Mouse (Mus musculus) MEL (cell line): ENCODE results near the gene Dand5. TPM values are rescaled to one million over a fixed set of nuclear protein-coding genes. Genes with fewer than 3 reads are reported as not detected.

Experiments used
- DNase-seq: peaks from one replicate; pipeline ENCODE4 v3.0.0; 2011; ENCODE audit warnings: low read depth, low spot score
- H3K27ac ChIP-seq: 2 replicates; pipeline ENCODE4 v1.5.1; 2012; ENCODE audit warnings: low read depth, mild to moderate bottlenecking, control low read depth, low read length, moderate library complexity; ENCODE audit not compliant: control insufficient read depth
- H3K27me3 ChIP-seq, 2 experiments: fragments of 150-350 bp in 1 of 2; sonication (generic) in 1 of 2; 2 replicates each; pipeline ENCODE4 v1.6.1; 2012; ENCODE audit warnings: low read length in 2 of 2, mild to moderate bottlenecking in 2 of 2, improper control_type of control experiment in 1 of 2, moderate library complexity in 1 of 2; ENCODE audit not compliant: insufficient read depth in 2 of 2, control insufficient read depth in 1 of 2
- H3K36me3 ChIP-seq, 2 experiments: 2 replicates each; pipeline ENCODE4 v1.6.1; 2012 to 2014; ENCODE audit warnings: low read length in 2 of 2, improper control_type of control experiment in 1 of 2, inconsistent platforms in 1 of 2, mild to moderate bottlenecking in 1 of 2; ENCODE audit not compliant: insufficient read depth in 2 of 2, control insufficient read depth in 1 of 2
- H3K4me1 ChIP-seq, 2 experiments: fragments of 150-350 bp in 1 of 2; sonication (generic) in 1 of 2; 2 replicates each; pipeline ENCODE4 v1.6.1; 2012; ENCODE audit warnings: low read length in 2 of 2, improper control_type of control experiment in 1 of 2, mild to moderate bottlenecking in 1 of 2; ENCODE audit not compliant: insufficient read depth in 2 of 2, control insufficient read depth in 1 of 2
- H3K4me3 ChIP-seq, 2 experiments: fragments of 150-350 bp in 1 of 2; sonication (generic) in 1 of 2; 2 replicates each; pipeline ENCODE4 v1.5.1; 2012; ENCODE audit warnings: low read depth in 2 of 2, low read length in 2 of 2, mild to moderate bottlenecking in 2 of 2, moderate library complexity in 2 of 2, control low read depth in 1 of 2, improper control_type of control experiment in 1 of 2; ENCODE audit not compliant: control insufficient read depth in 1 of 2, insufficient read depth in 1 of 2
- H3K79me2 ChIP-seq: 2 replicates; pipeline ENCODE4 v1.6.1; 2012; ENCODE audit warnings: mild to moderate bottlenecking, low read length, moderate library complexity; ENCODE audit not compliant: control insufficient read depth, poor library complexity, insufficient read depth
- H3K9ac ChIP-seq: 2 replicates; pipeline ENCODE4 v1.6.1; 2012; ENCODE audit warnings: low read depth, mild to moderate bottlenecking, control low read depth, low read length, moderate library complexity; ENCODE audit not compliant: control insufficient read depth, poor library complexity, severe bottlenecking
- H3K9me3 ChIP-seq: fragments of 150-350 bp; sonication (generic); replicated peaks from 2 replicates; pipeline ENCODE4 v1.6.1; 2012; ENCODE audit warnings: mild to moderate bottlenecking, low read length, improper control_type of control experiment, moderate library complexity; ENCODE audit not compliant: insufficient read depth
- BHLHE40 ChIP-seq: IDR thresholded peaks from 2 replicates; pipeline ENCODE4 v1.6.1; 2012; ENCODE audit warnings: low read depth, mild to moderate bottlenecking, inconsistent platforms, low read length, improper control_type of control experiment, borderline replicate concordance
- CHD1 ChIP-seq: IDR thresholded peaks from 2 replicates; pipeline ENCODE4 v1.6.1; 2012; ENCODE audit warnings: low read depth, mild to moderate bottlenecking, inconsistent platforms, low read length, improper control_type of control experiment
- CTCF ChIP-seq, 3 experiments: IDR thresholded peaks in 2 of 3; conservative IDR thresholded peaks in 1 of 3; 2 replicates each; pipeline ENCODE4 v1.5.1; 2011 to 2012; ENCODE audit warnings: low read length in 3 of 3, low read depth in 2 of 3, mild to moderate bottlenecking in 2 of 3, improper control_type of control experiment in 1 of 3, inconsistent platforms in 1 of 3, mixed read lengths in 1 of 3, moderate library complexity in 1 of 3; ENCODE audit not compliant: control insufficient read depth in 1 of 3, insufficient read depth in 1 of 3, poor library complexity in 1 of 3, severe bottlenecking in 1 of 3
- E2F4 ChIP-seq: IDR thresholded peaks from 2 replicates; pipeline ENCODE4 v1.6.1; 2011; ENCODE audit warnings: low read depth, low read length, improper control_type of control experiment, borderline replicate concordance
- ELF1 ChIP-seq: IDR thresholded peaks from 2 replicates; pipeline ENCODE4 v1.6.1; 2014; ENCODE audit warnings: low read depth, mild to moderate bottlenecking, inconsistent platforms, low read length, improper control_type of control experiment, moderate library complexity
- EP300 ChIP-seq, 2 experiments: IDR thresholded peaks; 2 replicates each; pipeline ENCODE4 v1.6.1; 2011; ENCODE audit warnings: improper control_type of control experiment in 2 of 2, low read length in 2 of 2, low read depth in 1 of 2, mild to moderate bottlenecking in 1 of 2
- ETS1 ChIP-seq: IDR thresholded peaks from 2 replicates; pipeline ENCODE4 v1.6.1; 2012; ENCODE audit warnings: low read depth, mild to moderate bottlenecking, inconsistent platforms, low read length, improper control_type of control experiment, moderate library complexity
- GATA1 ChIP-seq: IDR thresholded peaks from 2 replicates; pipeline ENCODE4 v1.6.1; 2011; ENCODE audit warnings: low read depth, low read length, improper control_type of control experiment
- HCFC1 ChIP-seq: IDR thresholded peaks from 2 replicates; pipeline ENCODE4 v1.6.1; 2012; ENCODE audit warnings: low read depth, mild to moderate bottlenecking, inconsistent platforms, low read length, improper control_type of control experiment, moderate library complexity
- JUND ChIP-seq: IDR thresholded peaks from 2 replicates; pipeline ENCODE4 v1.6.1; 2011; ENCODE audit warnings: low read depth, mild to moderate bottlenecking, improper control_type of control experiment, low read length
- KAT2A ChIP-seq: conservative IDR thresholded peaks from 2 replicates; pipeline ENCODE4 v1.6.1; 2012; ENCODE audit warnings: low read depth, low read length, improper control_type of control experiment, inconsistent platforms
- MAFK ChIP-seq: IDR thresholded peaks from 2 replicates; pipeline ENCODE4 v1.6.1; 2011; ENCODE audit warnings: low read depth, mild to moderate bottlenecking, low read length, improper control_type of control experiment, borderline replicate concordance
- MAX ChIP-seq: IDR thresholded peaks from 2 replicates; pipeline ENCODE4 v1.6.1; 2011; ENCODE audit warnings: low read length, improper control_type of control experiment
- MAZ ChIP-seq: IDR thresholded peaks from 2 replicates; pipeline ENCODE4 v1.6.1; 2012; ENCODE audit warnings: low read depth, mild to moderate bottlenecking, inconsistent platforms, low read length, improper control_type of control experiment
- MEF2A ChIP-seq: IDR thresholded peaks from 2 replicates; pipeline ENCODE4 v1.6.1; 2014; ENCODE audit warnings: low read depth, mild to moderate bottlenecking, inconsistent platforms, low read length, improper control_type of control experiment; ENCODE audit not compliant: poor library complexity, insufficient replicate concordance, severe bottlenecking; ENCODE audit errors: extremely low read depth
- MYB ChIP-seq: IDR thresholded peaks from 2 replicates; pipeline ENCODE4 v1.6.1; 2011; ENCODE audit warnings: mild to moderate bottlenecking, low read depth, low read length, improper control_type of control experiment
- MYC ChIP-seq: IDR thresholded peaks from 2 replicates; pipeline ENCODE4 v1.6.1; 2011; ENCODE audit warnings: low read depth, mild to moderate bottlenecking, low read length, improper control_type of control experiment, moderate library complexity
- NELFE ChIP-seq: IDR thresholded peaks from 2 replicates; pipeline ENCODE4 v1.6.1; 2011; ENCODE audit warnings: low read depth, low read length, improper control_type of control experiment
- NRF1 ChIP-seq: IDR thresholded peaks from 2 replicates; pipeline ENCODE4 v1.6.1; 2014; ENCODE audit warnings: low read depth, mild to moderate bottlenecking, inconsistent platforms, low read length, improper control_type of control experiment, moderate library complexity; ENCODE audit not compliant: poor library complexity, insufficient read depth, severe bottlenecking
- POLR2AphosphoS2 ChIP-seq: IDR thresholded peaks from 2 replicates; pipeline ENCODE4 v1.6.1; 2011; ENCODE audit warnings: low read length, improper control_type of control experiment
- POLR2AphosphoS5 ChIP-seq: IDR thresholded peaks from 2 replicates; pipeline ENCODE4 v1.6.1; 2012; ENCODE audit warnings: low read depth, borderline replicate concordance, mild to moderate bottlenecking, inconsistent platforms, low read length, moderate library complexity, mixed read lengths
- RAD21 ChIP-seq: IDR thresholded peaks from 2 replicates; pipeline ENCODE4 v1.6.1; 2011; ENCODE audit warnings: mild to moderate bottlenecking, low read depth, low read length, improper control_type of control experiment
- RCOR1 ChIP-seq: IDR thresholded peaks from 2 replicates; pipeline ENCODE4 v1.6.1; 2012; ENCODE audit warnings: low read depth, mild to moderate bottlenecking, inconsistent platforms, low read length, improper control_type of control experiment
- SIN3A ChIP-seq: IDR thresholded peaks from 2 replicates; pipeline ENCODE4 v1.6.1; 2012; ENCODE audit warnings: low read length, improper control_type of control experiment, inconsistent platforms
- SMC3 ChIP-seq: IDR thresholded peaks from 2 replicates; pipeline ENCODE4 v1.6.1; 2011; ENCODE audit warnings: low read depth, low read length, improper control_type of control experiment
- TAL1 ChIP-seq: IDR thresholded peaks from 2 replicates; pipeline ENCODE4 v1.6.1; 2012; ENCODE audit warnings: mild to moderate bottlenecking, inconsistent platforms, low read length, moderate library complexity, mixed read lengths
- TCF12 ChIP-seq: IDR thresholded peaks from 2 replicates; pipeline ENCODE4 v1.6.1; 2014; ENCODE audit warnings: low read depth, mild to moderate bottlenecking, inconsistent platforms, low read length, improper control_type of control experiment, moderate library complexity
- UBTF ChIP-seq: IDR thresholded peaks from 2 replicates; pipeline ENCODE4 v1.6.1; 2012; ENCODE audit warnings: low read depth, mild to moderate bottlenecking, inconsistent platforms, low read length, improper control_type of control experiment, moderate library complexity, borderline replicate concordance; ENCODE audit not compliant: insufficient read depth
- USF1 ChIP-seq: IDR thresholded peaks from 2 replicates; pipeline ENCODE4 v1.6.1; 2014; ENCODE audit warnings: low read depth, mild to moderate bottlenecking, inconsistent platforms, low read length, improper control_type of control experiment, moderate library complexity
- USF2 ChIP-seq, 2 experiments: IDR thresholded peaks; 2 replicates each; pipeline ENCODE4 v1.6.1; 2011 to 2012; ENCODE audit warnings: improper control_type of control experiment in 2 of 2, low read length in 2 of 2, borderline replicate concordance in 1 of 2, inconsistent platforms in 1 of 2, low read depth in 1 of 2, mild to moderate bottlenecking in 1 of 2; ENCODE audit not compliant: insufficient read depth in 1 of 2
- ZC3H11A ChIP-seq: IDR thresholded peaks from 2 replicates; pipeline ENCODE4 v1.6.1; 2012; ENCODE audit warnings: low read depth, mild to moderate bottlenecking, inconsistent platforms, low read length, improper control_type of control experiment
- ZKSCAN1 ChIP-seq: IDR thresholded peaks from 2 replicates; pipeline ENCODE4 v1.6.1; 2012; ENCODE audit warnings: low read depth, mild to moderate bottlenecking, inconsistent platforms, low read length, improper control_type of control experiment, moderate library complexity
- ZMIZ1 ChIP-seq: IDR thresholded peaks from 2 replicates; pipeline ENCODE4 v1.6.1; 2012; ENCODE audit warnings: low read depth, mild to moderate bottlenecking, inconsistent platforms, low read length, improper control_type of control experiment, moderate library complexity
- ZNF384 ChIP-seq: IDR thresholded peaks from 2 replicates; pipeline ENCODE4 v1.6.1; 2012; ENCODE audit warnings: low read depth, mild to moderate bottlenecking, inconsistent platforms, low read length, improper control_type of control experiment
- polyA plus RNA-seq, 2 experiments: library from polyadenylated mRNA; stranded (reverse) in 1 of 2; unstranded in 1 of 2; fragments of >175 nt in 1 of 2; fragments of >200 nt in 1 of 2; gene quantifications; 2 replicates each; pipeline versions ENCODE4 v1.2.1 to v1.2.4; 2012; ENCODE audit warnings: low replicate concordance in 2 of 2, low read depth in 1 of 2; ENCODE audit not compliant: insufficient read length in 2 of 2, insufficient read depth in 1 of 2, missing spikeins in 1 of 2
- total RNA-seq: library from RNA; depleted of rRNA; stranded (reverse); fragments of 300-350 nt; gene quantifications from 2 replicates; pipeline ENCODE4 v1.2.3, GENCODE M21; 2012

Dand5 gene
- total and polyA plus RNA-seq, 3 experiments: 1.7 to 2.2 TPM; not detected in 1

DNA sequence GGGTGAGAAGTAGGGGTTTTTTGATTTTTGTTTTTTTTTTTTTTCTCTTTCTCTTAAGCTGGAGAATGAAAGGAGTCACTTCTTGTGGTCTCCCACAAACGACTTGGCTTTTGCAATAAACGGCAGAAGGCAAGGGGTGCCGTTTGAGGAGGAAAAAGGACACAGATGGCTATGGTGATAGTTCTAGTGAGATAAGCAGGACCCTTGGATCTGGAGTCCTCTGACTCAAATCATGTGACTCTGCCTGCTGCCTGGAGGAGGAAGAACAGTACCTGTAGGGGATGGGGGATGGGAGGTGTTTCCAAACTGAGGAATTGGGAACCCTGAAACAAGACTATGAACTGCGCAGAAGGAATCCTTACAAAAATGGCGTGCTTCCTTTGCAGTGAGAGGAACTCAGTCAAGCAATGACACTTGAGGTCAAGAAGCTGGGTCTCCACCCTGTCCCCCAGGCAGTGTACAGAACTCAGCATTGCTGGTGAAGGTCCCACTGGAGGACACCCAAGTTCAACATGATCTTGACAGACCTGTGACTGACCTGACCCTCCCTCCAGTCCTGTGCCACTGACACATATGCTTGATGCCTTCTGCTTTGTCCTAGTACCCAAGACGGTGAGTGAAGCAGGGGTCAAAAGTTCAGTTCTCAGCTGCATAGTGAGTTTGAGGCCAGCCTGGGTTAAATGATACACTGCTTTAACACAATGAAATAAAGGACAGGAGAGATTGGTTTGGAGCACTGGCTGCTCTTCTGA is 25.2 kb upstream of the Dand5 start:
- no peaks in the 10 kb centered on the region for H3K27me3 ChIP-seq
- H3K79me2 ChIP-seq: peaks cover 31% of the 10 kb centered on the region
- peaks cover 13 to 31% of the 10 kb centered on the region in 2 experiments for H3K36me3 ChIP-seq
- peak overlapping the region; percentile 81 for H3K9ac ChIP-seq
- H3K27ac ChIP-seq: peak overlapping the region; percentile 98
- peaks cover 7 to 18% of the 10 kb centered on the region in 2 experiments; a peak in 3 of 4 replicates for H3K4me1 ChIP-seq
- peak overlapping the region; percentile 69 to 73 for H3K4me3 ChIP-seq
- peak; percentile 92 for DNase-seq
- H3K9me3 ChIP-seq: no peaks in the 10 kb centered on the region
- TF ChIP-seq MYB (peak; percentile 98), TAL1 (peak; percentile 87), ETS1 (peak; percentile 93), KAT2A (no peak; the same call in 1 of the 2 replicates), MAFK (0 out of 2 replicates have a peak, but pooled peaks have one; percentile 59), ZKSCAN1 (no peak), RAD21 (no peak), JUND (0 out of 2 replicates have a peak, but pooled peaks have one; percentile 41), POLR2AphosphoS2 (peak; percentile 77), ELF1 (peak; percentile 80), CTCF (IDR thresholded peaks at IDR 0.05 in 2 of 3, conservative IDR thresholded peaks at IDR 0.05 in 1 of 3; ENCODE audit: control insufficient read depth in 1 of 3, insufficient read depth in 1 of 3, low read depth in 2 of 3, low read length in 3 of 3, poor library complexity in 1 of 3, severe bottlenecking in 1 of 3) (no peak), HCFC1 (peak; percentile 68), USF2 (IDR thresholded peaks at IDR 0.05; ENCODE audit: borderline replicate concordance in 1 of 2, insufficient read depth in 1 of 2, low read depth in 1 of 2, low read length in 2 of 2) (peak in 1 of 2 experiments; percentile 65; a peak in 1 of 4 replicates), E2F4 (0 out of 2 replicates have a peak, but pooled peaks have one; percentile 45), POLR2AphosphoS5 (no peak), SMC3 (no peak), MEF2A (no peak), TCF12 (peak; percentile 96), MAZ (peak; percentile 94), RCOR1 (peak; percentile 84; the same call in 1 of the 2 replicates), MYC (peak; percentile 71; the same call in 1 of the 2 replicates), SIN3A (peak; percentile 91), NRF1 (no peak), MAX (peak; percentile 75; the same call in 1 of the 2 replicates), ZMIZ1 (peak; percentile 76), EP300 (IDR thresholded peaks at IDR 0.05; ENCODE audit: low read depth in 1 of 2, low read length in 2 of 2) (peak; percentile 97 to 99), ZC3H11A (no peak), NELFE (peak; percentile 25; the same call in 1 of the 2 replicates), ZNF384 (peak; percentile 91), USF1 (peak; percentile 95), GATA1 (peak; percentile 96), UBTF (no peak), CHD1 (0 out of 2 replicates have a peak, but pooled peaks have one; percentile 93), BHLHE40 (peak; percentile 92)
